Mouse (Mus musculus) heart, adult 18-20 months (tissue): ENCODE data around the gene Tssk3. TPM values are rescaled to one million over a fixed set of nuclear protein-coding genes. Genes with fewer than 3 reads are reported as not detected.

ENCODE experiments used
- DNase-seq, 2 experiments: peaks; one replicate each; pipeline ENCODE4 v3.0.0; 2021 to 2022; ENCODE audit warnings: mixed read lengths in 1 of 2
- total RNA-seq, 2 experiments: library from RNA; stranded (reverse); gene quantifications; 2 replicates each; pipeline ENCODE4 v1.2.3; 2021

The Tssk3 gene
- total RNA-seq, 2 experiments from 2014 or later = not detected

GRCm38 (mm10) chr4:129448713-129449112, 42.1 kb downstream of the Tssk3 start:
- no peak for DNase-seq

- DNase-seq = no peak
These were observed 42.9 kb downstream of the Tssk3 start for GRCm38 (mm10) chr4:129447778-129448563.

- no peak for DNase-seq
These were observed 43.5 kb downstream of the Tssk3 start for GRCm38 (mm10) chr4:129447360-129447759.

- no peak for DNase-seq
These were observed 49.7 kb downstream of the Tssk3 start for GRCm38 (mm10) chr4:129441145-129441544.

- DNase-seq = no peak
These were observed 50.3 kb downstream of the Tssk3 start, which contains the start of gene Zbtb8b for GRCm38 (mm10) chr4:129440340-129441063. Zbtb8b (minus strand) TSS chr4:129440853.

Other genes starting within 250 kb of the Tssk3 start
- gene C77080, start 229.6 kb downstream of the Tssk3 start, total RNA-seq = 1 to 10 TPM; 2.6 to 3.0 TPM
- gene Sync, start 203.4 kb downstream of the Tssk3 start, total RNA-seq = 10 to 100 TPM; 18.9 to 24.9 TPM
- gene Rbbp4, start 155.7 kb downstream of the Tssk3 start, total RNA-seq = 10 to 100 TPM; 74.1 to 78.0 TPM
- 10 to 100 TPM; 22.4 to 30.2 TPM for gene Zbtb8os, start 155.3 kb downstream of the Tssk3 start, total RNA-seq
- gene Zbtb8a, start 112.9 kb downstream of the Tssk3 start, total RNA-seq = 1 to 10 TPM; 2.9 to 3.0 TPM
- gene Zbtb8b, start 50.2 kb downstream of the Tssk3 start, total RNA-seq = under 1 TPM in 1 of 2 experiments, not detected in 1; 0.69 TPM
- gene Bsdc1, start 29.4 kb downstream of the Tssk3 start, total RNA-seq = 10 to 100 TPM; 46.7 to 49.1 TPM
- gene Fam229a, start 168 bp upstream of the Tssk3 start, total RNA-seq = under 1 TPM in 1 of 2 experiments, not detected in 1; 0.57 TPM
- gene Marcksl1, start 22.6 kb upstream of the Tssk3 start, total RNA-seq = 1 to 10 TPM; 4.5 to 4.7 TPM
- 10 to 100 TPM; 12.5 to 17.5 TPM for gene Hdac1, start 51.7 kb upstream of the Tssk3 start, total RNA-seq
- 1 to 10 TPM in 1 of 2 experiments, under 1 TPM in 1; 0.32 to 5.0 TPM for gene Lck, start 82.6 kb upstream of the Tssk3 start, total RNA-seq
- under 1 TPM in 1 of 2 experiments, not detected in 1; 0.44 TPM for gene Fam167b, start 87.5 kb upstream of the Tssk3 start, total RNA-seq
- 100 to 1,000 TPM; 114 to 126 TPM for gene Eif3i, start 109.6 kb upstream of the Tssk3 start, total RNA-seq
- 10 to 100 TPM; 40.6 to 45.1 TPM for gene Tmem234, start 109.6 kb upstream of the Tssk3 start, total RNA-seq
- gene Dcdc2b, start 123.2 kb upstream of the Tssk3 start, total RNA-seq = under 1 TPM; 0.74 to 0.90 TPM
- gene Iqcc, start 128.1 kb upstream of the Tssk3 start, total RNA-seq = 10 to 100 TPM; 16.4 to 18.8 TPM
- 10 to 100 TPM; 14.2 to 15.0 TPM for gene Ccdc28b, start 132.9 kb upstream of the Tssk3 start, total RNA-seq
- 10 to 100 TPM; 22.8 to 24.4 TPM for gene Txlna, start 150.0 kb upstream of the Tssk3 start, total RNA-seq
- gene Kpna6, start 181.7 kb upstream of the Tssk3 start, total RNA-seq = 10 to 100 TPM; 68.5 to 75.2 TPM
- 1 to 10 TPM; 4.1 to 4.5 TPM for gene Tmem39b, start 205.8 kb upstream of the Tssk3 start, total RNA-seq